Mouse (Mus musculus) bone marrow, adult 2 months (tissue): ENCODE data around the gene Gm10964.

ENCODE experiments used
- CTCF ChIP-seq: fragments of 200-500 bp; IDR thresholded peaks from 2 replicates; pipeline ENCODE4 v1.5.1; 2011; ENCODE audit warnings: low read length, control low read depth; ENCODE audit not compliant: control insufficient read depth, insufficient read depth
- POLR2A ChIP-seq: fragments of 200-500 bp; IDR thresholded peaks from 2 replicates; pipeline ENCODE4 v1.6.1; 2011; ENCODE audit warnings: low read depth, mild to moderate bottlenecking, control low read depth, low read length, borderline replicate concordance; ENCODE audit not compliant: control insufficient read depth

DNA sequence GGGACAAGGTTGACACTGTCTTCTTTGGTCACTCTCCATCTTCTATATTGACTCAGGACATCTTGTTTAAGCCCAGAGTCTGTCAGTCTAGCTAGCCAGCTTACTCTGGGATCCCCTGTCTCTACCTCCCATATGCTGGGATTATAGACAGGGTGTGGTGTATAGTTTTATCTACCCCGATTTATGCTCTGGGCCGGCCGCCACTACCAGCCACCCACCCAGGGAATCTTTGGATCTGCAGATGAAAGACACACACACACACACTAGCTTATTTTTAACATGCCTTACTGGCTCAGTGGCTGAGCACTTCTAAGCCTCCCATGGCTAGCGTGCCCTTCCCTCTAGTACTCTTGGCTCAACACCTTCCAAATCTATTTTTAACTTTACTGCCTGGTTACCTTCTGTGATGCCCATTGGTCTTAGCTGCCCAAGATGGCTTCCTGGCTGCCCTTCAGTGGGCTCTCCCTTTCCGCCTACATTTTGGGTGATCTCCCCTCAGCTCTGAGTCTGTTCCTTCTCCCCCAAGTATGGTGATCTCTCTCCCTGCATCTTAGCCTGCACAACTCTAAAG lies 29.6 kb upstream of the Gm10964 start:
- TF ChIP-seq CTCF: no peak
- no peak for TF ChIP-seq POLR2A
